Mouse (Mus musculus): ENCODE results near the gene Igf1r. TPM values are rescaled to one million over a fixed set of nuclear protein-coding genes. Genes with fewer than 3 reads are reported as not detected.

Igf1r gene
- polyA plus RNA-seq, 1 experiment from 2014 or later: 13.9 TPM

DNA sequence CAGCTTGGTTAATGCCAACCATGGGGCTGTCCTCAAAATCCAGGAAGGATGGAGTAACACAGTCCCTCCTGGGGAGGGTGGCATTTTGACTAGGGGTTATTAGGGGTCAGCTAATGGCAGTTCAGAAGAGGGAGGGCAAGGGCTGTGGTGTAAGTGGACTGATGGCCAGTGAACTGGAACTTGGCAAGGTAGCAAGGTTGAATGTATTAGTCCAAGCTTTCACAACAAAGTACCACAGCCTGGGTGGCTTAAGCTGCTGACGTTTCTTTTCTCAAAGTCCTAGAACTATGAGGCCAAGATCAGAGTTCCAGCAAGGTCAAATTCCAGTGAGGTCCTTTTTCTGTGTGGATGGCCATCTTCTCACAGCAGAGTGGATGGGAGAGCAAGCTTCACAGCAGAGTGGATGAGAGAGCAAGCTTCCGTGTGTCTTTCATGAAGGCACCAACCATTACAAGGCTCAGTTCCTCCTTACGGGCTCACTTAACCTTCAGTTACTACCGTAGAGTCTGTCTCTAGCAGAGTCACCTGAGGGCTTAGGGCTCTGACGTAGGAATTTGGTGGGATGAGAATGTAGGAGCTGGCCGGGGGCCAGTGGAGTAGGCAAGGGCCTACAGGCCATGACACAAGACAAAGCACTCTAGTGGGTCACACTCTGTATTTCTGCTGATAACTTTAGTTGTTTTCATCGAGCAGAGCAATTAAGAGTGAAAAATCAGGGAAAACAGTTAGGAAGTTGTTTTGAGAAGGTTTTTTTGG lies 144.6 kb downstream of the Igf1r start:
- Histone ChIP-seq H3K9ac (no peak overlapping the region), H3K9me3 (replicated peaks) (no peaks in the 10 kb centered on the region), H3K4me2 (no peak overlapping the region), H3K27ac (0 out of 2 replicates have a peak overlapping the region, but pooled peaks have one; percentile 12), H3K27me3 (no peaks in the 10 kb centered on the region), H3K4me1 (replicated peaks) (peaks cover 23% of the 10 kb centered on the region), H3K4me3 (no peak overlapping the region), H3K36me3 (0 out of 2 replicates have a peak, but pooled peaks cover 3% of the 10 kb centered on the region)
- WGBS: 66% methylated on average over 7 of the region's 7 CpGs
- no peak for ATAC-seq (replicated peaks; ENCODE audit: insufficient number of reproducible peaks, insufficient read depth, low FRiP score, low read depth)

DNA sequence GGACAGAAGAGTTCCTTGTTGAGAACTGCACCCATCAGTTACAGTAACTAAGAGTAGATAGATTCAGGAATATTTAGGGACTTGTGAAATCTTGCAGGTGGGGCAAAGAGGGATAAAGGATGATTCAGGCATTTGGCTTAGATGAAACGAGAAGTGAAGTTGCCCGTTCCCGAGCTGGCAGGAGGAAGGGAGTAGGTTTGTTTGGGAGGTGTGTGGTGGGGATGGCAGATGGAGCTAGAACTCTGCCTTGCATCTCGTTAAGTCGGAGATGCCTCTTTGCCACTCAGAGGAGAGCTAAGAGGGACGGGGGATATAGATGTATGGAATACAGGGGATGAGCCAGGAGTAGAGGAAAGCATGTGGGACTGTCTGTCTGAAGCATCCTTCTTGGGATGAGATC lies 145.5 kb downstream of the Igf1r start:
- ATAC-seq (replicated peaks; ENCODE audit: insufficient number of reproducible peaks, insufficient read depth, low FRiP score, low read depth): no peak
- Histone ChIP-seq H3K4me3 (no peak overlapping the region), H3K9me3 (replicated peaks) (no peaks in the 10 kb centered on the region), H3K27me3 (no peaks in the 10 kb centered on the region), H3K36me3 (0 out of 2 replicates have a peak, but pooled peaks cover 3% of the 10 kb centered on the region), H3K27ac (no peak overlapping the region), H3K9ac (no peak overlapping the region), H3K4me2 (no peak overlapping the region), H3K4me1 (replicated peaks) (peaks cover 27% of the 10 kb centered on the region)
- WGBS: 95% methylated on average over 6 of the region's 6 CpGs

DNA sequence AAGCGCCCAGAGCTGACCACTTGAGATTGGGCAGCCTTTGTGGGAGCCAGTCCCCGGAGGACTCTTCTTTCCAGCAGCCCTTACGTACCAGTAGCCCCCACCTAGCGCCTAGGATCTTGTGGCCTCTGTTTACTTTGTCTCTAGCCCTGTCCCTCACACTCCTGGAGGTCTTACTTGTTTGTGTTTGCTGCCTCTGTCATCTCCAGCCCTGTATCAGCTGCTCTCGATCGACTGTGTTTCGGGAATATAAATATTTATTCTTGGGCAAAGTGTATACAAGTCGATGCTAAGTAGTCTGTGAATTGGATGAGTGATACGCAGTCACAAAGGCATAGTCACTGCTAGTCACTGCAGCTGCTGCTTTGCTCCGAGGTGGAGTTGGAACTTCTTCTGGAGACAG lies 147.8 kb downstream of the Igf1r start:
- ATAC-seq (replicated peaks; ENCODE audit: insufficient number of reproducible peaks, insufficient read depth, low FRiP score, low read depth): no peak
- 71% methylated on average over 10 of the region's 10 CpGs for WGBS
- H3K9ac ChIP-seq: no peak overlapping the region
- H3K36me3 ChIP-seq: no peaks in the 10 kb centered on the region
- peaks cover 35% of the 10 kb centered on the region for H3K4me1 ChIP-seq (replicated peaks)
- no peak overlapping the region for H3K4me2 ChIP-seq
- no peaks in the 10 kb centered on the region for H3K9me3 ChIP-seq (replicated peaks)
- H3K27me3 ChIP-seq: no peaks in the 10 kb centered on the region
- H3K27ac ChIP-seq: no peak overlapping the region
- H3K4me3 ChIP-seq: no peak overlapping the region

DNA sequence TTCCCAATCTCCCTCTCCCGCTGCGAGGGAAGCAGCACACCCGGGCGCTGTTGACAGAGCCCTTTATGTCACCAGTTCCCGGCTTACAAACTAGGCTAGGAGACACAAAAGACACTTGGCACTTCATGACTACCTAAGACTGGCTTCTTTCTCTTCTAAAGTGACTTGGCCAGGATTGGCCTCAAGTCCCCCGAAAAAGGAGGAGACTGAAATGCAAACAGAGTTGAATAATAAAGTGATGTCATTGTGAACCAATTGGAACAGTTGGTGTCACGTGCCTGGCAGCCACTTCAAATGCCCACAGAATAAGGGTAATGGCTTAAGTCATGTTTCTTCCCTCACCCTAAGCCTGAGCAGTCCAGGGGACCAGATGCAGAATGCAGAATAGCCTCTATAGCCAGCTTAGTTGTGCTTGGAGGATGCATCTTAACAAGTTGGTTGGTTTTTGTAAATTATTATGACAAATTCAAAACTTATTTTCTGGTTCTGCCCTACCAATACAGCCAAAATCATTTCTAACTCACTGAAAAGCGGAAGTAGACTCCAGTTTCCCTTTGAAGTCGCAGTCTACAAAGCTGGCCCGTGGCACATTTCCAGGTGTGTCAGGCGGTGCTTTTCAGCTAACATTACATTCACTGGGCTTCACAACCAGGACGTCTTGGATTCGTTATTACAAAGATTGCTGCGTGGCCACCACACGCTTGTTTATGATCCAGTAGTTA lies 150.0 kb downstream of the Igf1r start:
- WGBS: 62% methylated on average over 15 of the region's 15 CpGs
- peaks cover 28% of the 10 kb centered on the region for H3K4me1 ChIP-seq (replicated peaks)
- no peak overlapping the region for H3K9ac ChIP-seq
- no peak overlapping the region for H3K27ac ChIP-seq
- no peaks in the 10 kb centered on the region for H3K27me3 ChIP-seq
- no peaks in the 10 kb centered on the region for H3K36me3 ChIP-seq
- ATAC-seq (replicated peaks; ENCODE audit: insufficient number of reproducible peaks, insufficient read depth, low FRiP score, low read depth): no peak
- H3K4me3 ChIP-seq: no peak overlapping the region
- H3K4me2 ChIP-seq: no peak overlapping the region
- no peaks in the 10 kb centered on the region for H3K9me3 ChIP-seq (replicated peaks)

DNA sequence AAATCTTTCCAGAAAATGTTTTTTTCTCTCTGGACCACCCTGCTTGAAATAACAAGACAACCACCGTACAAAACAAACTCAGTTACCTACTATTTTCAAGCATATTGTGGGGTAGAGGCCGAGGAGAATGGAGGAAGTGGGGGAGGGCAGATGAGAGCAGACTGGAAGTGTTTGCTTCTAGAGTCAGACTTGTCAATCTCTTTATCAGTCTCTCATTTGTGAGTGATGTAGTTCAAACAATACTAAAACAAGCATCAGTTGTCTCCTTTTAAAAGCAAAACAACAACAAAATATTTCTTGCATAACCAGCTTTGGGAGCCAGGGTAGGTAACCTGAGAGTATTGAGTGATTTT lies 150.5 kb downstream of the Igf1r start:
- H3K9ac ChIP-seq: no peak overlapping the region
- no peaks in the 10 kb centered on the region for H3K9me3 ChIP-seq (replicated peaks)
- 29% methylated on average over 2 of the region's 2 CpGs for WGBS
- no peak overlapping the region for H3K4me2 ChIP-seq
- no peaks in the 10 kb centered on the region for H3K27me3 ChIP-seq
- H3K4me1 ChIP-seq (replicated peaks): peaks cover 28% of the 10 kb centered on the region
- no peak for ATAC-seq (replicated peaks; ENCODE audit: insufficient number of reproducible peaks, insufficient read depth, low FRiP score, low read depth)
- H3K27ac ChIP-seq: no peak overlapping the region
- no peaks in the 10 kb centered on the region for H3K36me3 ChIP-seq
- no peak overlapping the region for H3K4me3 ChIP-seq

DNA sequence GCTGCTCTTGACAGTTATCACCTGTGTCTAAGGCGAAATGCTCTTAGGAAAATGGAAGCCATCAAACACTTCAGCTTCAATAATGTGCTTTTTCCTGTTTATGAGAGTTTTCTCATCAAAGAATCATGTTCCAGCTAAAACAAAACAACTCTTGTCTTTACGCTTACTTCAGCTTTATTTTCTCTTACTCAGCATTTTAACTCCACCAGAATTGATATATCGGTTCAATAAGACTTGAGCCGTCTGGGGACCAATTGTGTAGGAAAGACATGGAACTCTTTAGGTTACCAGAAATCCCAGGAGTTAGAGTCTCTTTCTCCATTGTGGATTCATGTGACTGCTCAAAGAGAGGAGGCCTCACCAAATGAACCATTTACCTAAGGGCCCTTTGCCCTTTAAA lies 158.9 kb downstream of the Igf1r start:
- no peaks in the 10 kb centered on the region for H3K36me3 ChIP-seq
- H3K27me3 ChIP-seq: no peaks in the 10 kb centered on the region
- no peak overlapping the region for H3K4me2 ChIP-seq
- no peak for ATAC-seq (replicated peaks; ENCODE audit: insufficient number of reproducible peaks, insufficient read depth, low FRiP score, low read depth)
- no peaks in the 10 kb centered on the region for H3K9me3 ChIP-seq (replicated peaks)
- H3K27ac ChIP-seq: no peak overlapping the region
- no peak overlapping the region for H3K4me3 ChIP-seq
- H3K4me1 ChIP-seq (replicated peaks): peaks cover 21% of the 10 kb centered on the region
- 96% methylated on average over 4 of the region's 4 CpGs for WGBS
- H3K9ac ChIP-seq: no peak overlapping the region

DNA sequence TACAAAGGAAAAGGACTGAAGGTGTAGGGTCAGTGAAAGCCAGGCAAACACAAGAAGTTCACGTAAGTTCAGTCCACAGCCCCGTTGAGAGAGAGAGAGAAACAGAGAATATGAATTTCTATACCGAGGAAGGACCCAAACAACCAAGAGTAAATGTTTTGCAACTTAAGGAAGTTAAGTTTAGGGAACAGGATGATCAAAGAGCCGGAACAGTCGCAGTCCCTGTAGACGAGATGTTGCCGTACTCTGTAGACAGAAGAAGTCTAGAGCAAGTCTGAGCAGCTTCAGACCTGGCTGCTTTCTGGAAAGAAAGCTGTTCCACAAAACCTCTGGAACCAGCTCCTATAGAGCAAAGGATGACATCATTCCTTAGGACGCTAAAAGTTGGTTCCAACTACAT lies 160.0 kb downstream of the Igf1r start:
- no peak overlapping the region for H3K9ac ChIP-seq
- H3K4me3 ChIP-seq: no peak overlapping the region
- H3K4me2 ChIP-seq: no peak overlapping the region
- no peaks in the 10 kb centered on the region for H3K27me3 ChIP-seq
- H3K27ac ChIP-seq: no peak overlapping the region
- ATAC-seq (replicated peaks; ENCODE audit: insufficient number of reproducible peaks, insufficient read depth, low FRiP score, low read depth): no peak
- peaks cover 25% of the 10 kb centered on the region for H3K4me1 ChIP-seq (replicated peaks)
- 72% methylated on average over 8 of the region's 8 CpGs for WGBS
- no peaks in the 10 kb centered on the region for H3K9me3 ChIP-seq (replicated peaks)
- no peaks in the 10 kb centered on the region for H3K36me3 ChIP-seq

DNA sequence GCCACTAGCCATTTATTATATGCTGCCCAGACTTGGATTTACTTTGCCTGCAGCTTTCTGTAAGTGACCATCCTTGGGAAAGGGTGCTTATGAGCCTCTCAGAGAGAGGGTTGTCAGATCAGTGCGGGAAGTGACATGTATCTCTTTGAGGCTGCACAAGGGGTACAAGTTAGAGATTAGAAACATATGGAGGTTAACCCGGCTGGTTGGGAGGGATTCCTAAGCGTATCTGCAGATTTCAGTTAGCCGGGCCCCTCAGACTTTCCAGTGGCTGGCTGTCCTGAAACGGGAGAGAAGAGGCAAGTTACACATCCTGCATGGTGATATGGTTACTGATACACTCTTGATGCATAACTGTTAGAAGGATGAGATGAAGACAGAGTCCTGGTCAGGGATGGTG lies 161.7 kb downstream of the Igf1r start:
- peaks cover 29% of the 10 kb centered on the region for H3K4me1 ChIP-seq (replicated peaks)
- H3K9me3 ChIP-seq (replicated peaks): no peaks in the 10 kb centered on the region
- WGBS: 34% methylated on average over 5 of the region's 5 CpGs
- no peak overlapping the region for H3K4me3 ChIP-seq
- H3K9ac ChIP-seq: no peak overlapping the region
- no peaks in the 10 kb centered on the region for H3K27me3 ChIP-seq
- ATAC-seq (replicated peaks; ENCODE audit: insufficient number of reproducible peaks, insufficient read depth, low FRiP score, low read depth): no peak
- H3K4me2 ChIP-seq: no peak overlapping the region
- no peak overlapping the region for H3K27ac ChIP-seq
- H3K36me3 ChIP-seq: no peaks in the 10 kb centered on the region

DNA sequence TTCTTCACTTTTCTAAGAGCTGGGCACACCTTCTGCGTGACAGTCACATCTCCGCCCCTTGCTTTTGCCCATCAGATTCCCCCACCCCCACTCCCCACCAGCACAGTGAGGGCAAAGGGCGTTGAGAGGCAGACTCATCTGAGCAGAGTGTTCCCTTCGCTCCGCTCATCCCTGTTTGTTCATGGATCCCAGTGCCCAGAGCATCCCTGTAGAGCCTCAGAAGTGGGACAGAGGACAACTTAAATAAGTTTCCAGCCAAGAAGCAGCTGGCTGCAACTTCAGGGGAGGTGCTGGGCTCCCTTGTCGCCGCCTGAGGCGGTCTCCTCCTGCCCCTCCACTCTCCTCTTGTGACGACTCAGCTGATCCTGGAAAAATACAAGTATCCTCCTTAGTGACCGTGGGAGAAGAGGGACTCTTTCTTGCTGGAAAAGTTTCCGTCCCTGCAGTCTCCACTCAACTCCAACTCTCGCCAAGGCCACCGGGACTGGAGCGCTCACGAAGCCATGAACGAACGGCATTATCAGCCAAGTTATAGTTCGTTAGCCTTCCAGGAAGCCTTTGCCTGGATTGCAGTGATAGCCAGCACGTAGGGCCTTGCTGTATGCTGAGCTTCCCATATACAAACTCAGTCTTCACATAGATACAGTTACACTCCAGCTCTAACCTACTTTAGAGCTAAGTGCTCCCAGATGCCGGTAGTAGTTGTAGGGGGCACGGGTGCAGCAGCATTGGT lies 162.5 kb downstream of the Igf1r start:
- Histone ChIP-seq H3K36me3 (no peaks in the 10 kb centered on the region), H3K9ac (no peak overlapping the region), H3K4me1 (replicated peaks) (peaks cover 29% of the 10 kb centered on the region), H3K27me3 (no peaks in the 10 kb centered on the region), H3K9me3 (replicated peaks) (no peaks in the 10 kb centered on the region), H3K27ac (no peak overlapping the region), H3K4me2 (no peak overlapping the region), H3K4me3 (no peak overlapping the region)
- WGBS: 64% methylated on average over 21 of the region's 21 CpGs
- ATAC-seq (replicated peaks; ENCODE audit: insufficient number of reproducible peaks, insufficient read depth, low FRiP score, low read depth): no peak

DNA sequence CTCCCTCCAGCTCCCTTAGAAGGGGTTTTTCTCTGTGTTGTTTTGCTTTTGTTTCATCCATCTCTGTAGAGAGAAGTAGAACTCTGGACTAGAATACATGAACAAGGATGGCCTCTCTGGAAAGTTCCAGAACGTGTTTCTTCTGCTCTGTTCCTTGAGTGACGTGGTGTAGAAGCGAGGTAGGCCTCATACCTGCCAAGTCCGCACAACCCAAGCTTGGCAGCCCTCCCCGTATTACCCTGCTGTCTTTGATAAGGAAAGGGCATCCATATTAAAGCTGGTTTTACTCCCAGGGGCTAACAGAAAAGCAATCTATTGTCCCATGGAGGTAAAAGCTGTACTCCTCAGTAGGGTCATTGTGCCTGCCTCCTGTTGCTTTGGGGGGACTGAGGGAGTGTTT lies 164.9 kb downstream of the Igf1r start:
- H3K4me1 ChIP-seq (replicated peaks): peaks cover 34% of the 10 kb centered on the region
- 66% methylated on average over 5 of the region's 5 CpGs for WGBS
- H3K27ac ChIP-seq: no peak overlapping the region; the same call in 1 of the 2 replicates

DNA sequence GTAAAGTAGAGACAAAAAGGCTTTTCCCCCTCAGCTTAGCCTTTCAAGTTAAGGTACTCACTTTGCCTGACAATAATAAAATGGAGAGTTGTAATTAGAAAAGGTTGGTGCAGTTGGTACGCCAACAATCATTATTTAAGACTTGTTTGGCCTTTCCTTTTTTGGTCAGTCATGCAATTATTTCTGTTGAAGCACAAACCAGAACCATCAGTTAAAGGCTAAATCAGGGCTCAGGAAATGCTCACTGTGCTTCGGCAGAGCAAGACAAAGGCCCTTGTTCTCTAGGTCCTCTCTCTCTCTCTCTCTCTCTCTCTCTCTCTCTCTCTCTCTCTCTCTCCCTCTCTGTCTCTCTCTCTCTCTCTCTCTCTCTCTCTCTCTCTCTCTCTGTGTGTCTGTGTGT lies 165.4 kb downstream of the Igf1r start:
- H3K9me3 ChIP-seq (replicated peaks): no peaks in the 10 kb centered on the region
- H3K27ac ChIP-seq: no peak overlapping the region
- H3K4me2 ChIP-seq: no peak overlapping the region
- H3K27me3 ChIP-seq: no peaks in the 10 kb centered on the region
- no peaks in the 10 kb centered on the region for H3K36me3 ChIP-seq
- peaks cover 34% of the 10 kb centered on the region for H3K4me1 ChIP-seq (replicated peaks)
- H3K4me3 ChIP-seq: no peak overlapping the region
- 68% methylated on average over 2 of the region's 2 CpGs for WGBS
- no peak for ATAC-seq (replicated peaks; ENCODE audit: insufficient number of reproducible peaks, insufficient read depth, low FRiP score, low read depth)
- no peak overlapping the region for H3K9ac ChIP-seq

More for the DNA sequence above, 164.9 kb downstream of the Igf1r start:
- Histone ChIP-seq H3K36me3 (no peaks in the 10 kb centered on the region), H3K4me2 (no peak overlapping the region), H3K4me3 (no peak overlapping the region), H3K9me3 (replicated peaks) (no peaks in the 10 kb centered on the region), H3K27me3 (no peaks in the 10 kb centered on the region), H3K9ac (no peak overlapping the region)
- ATAC-seq (replicated peaks; ENCODE audit: insufficient number of reproducible peaks, insufficient read depth, low FRiP score, low read depth): no peak
